Mouse (Mus musculus) heart, adult 2 months (tissue): ENCODE results near the gene Akap8.

Source experiments
- CTCF ChIP-seq: fragments of 200-600 bp; IDR thresholded peaks from 2 replicates; pipeline ENCODE4 v1.8.1; 2022; ENCODE audit warnings: antibody characterized with exemption, mild to moderate bottlenecking, moderate library complexity
- EP300 ChIP-seq: fragments of 200-500 bp; IDR thresholded peaks from 2 replicates; pipeline ENCODE4 v1.6.1; 2011; ENCODE audit warnings: low read depth, low read length, control low read depth; ENCODE audit not compliant: insufficient read depth
- POLR2A ChIP-seq: fragments of 200-500 bp; IDR thresholded peaks from 2 replicates; pipeline ENCODE4 v1.6.1; 2011; ENCODE audit warnings: mild to moderate bottlenecking, low read depth, low read length, control low read depth; ENCODE audit not compliant: insufficient read depth

GRCm38 (mm10) chr17:32327501-32327900 lies 6.5 kb upstream of the Akap8 start:
- TF ChIP-seq CTCF (no peak), EP300 (no peak), POLR2A (no peak)
